Mouse (Mus musculus) heart, embryonic 15.5 days (tissue): ENCODE data around the gene Fry. TPM values are rescaled to one million over a fixed set of nuclear protein-coding genes. Genes with fewer than 3 reads are reported as not detected.

Experiments used
- ATAC-seq: fragments of 200-750 bp; cut with Nextera tagmentation; replicated peaks from 2 replicates; pipeline ENCODE4 v1.8.0; 2017; ENCODE audit warnings: low read depth, moderate TSS enrichment; ENCODE audit not compliant: insufficient number of reproducible peaks, insufficient read depth, low FRiP score
- H3K27ac ChIP-seq: fragments of 300-500 bp; sonication (generic); 2 replicates; pipeline ENCODE4 v1.5.1; 2015; ENCODE audit warnings: mild to moderate bottlenecking, inconsistent platforms
- H3K27me3 ChIP-seq: fragments of 300-500 bp; sonication (generic); 2 replicates; pipeline ENCODE4 v1.6.1; 2015; ENCODE audit warnings: inconsistent platforms
- H3K36me3 ChIP-seq: fragments of 300-500 bp; sonication (generic); 2 replicates; pipeline ENCODE4 v1.6.1; 2015; ENCODE audit warnings: mild to moderate bottlenecking, inconsistent platforms
- H3K4me1 ChIP-seq: fragments of 300-500 bp; sonication (generic); replicated peaks from 2 replicates; pipeline ENCODE4 v1.6.1; 2015; ENCODE audit warnings: inconsistent platforms
- H3K4me2 ChIP-seq: fragments of 300-500 bp; sonication (generic); 2 replicates; pipeline ENCODE4 v1.6.1; 2015; ENCODE audit warnings: inconsistent platforms, mild to moderate bottlenecking, moderate library complexity
- H3K4me3 ChIP-seq: fragments of 300-500 bp; sonication (generic); 2 replicates; pipeline ENCODE4 v1.5.1; 2015; ENCODE audit warnings: mild to moderate bottlenecking, inconsistent platforms
- H3K9ac ChIP-seq: fragments of 300-500 bp; sonication (generic); 2 replicates; pipeline ENCODE4 v1.6.1; 2015; ENCODE audit warnings: mild to moderate bottlenecking, inconsistent platforms
- H3K9me3 ChIP-seq: fragments of 300-500 bp; sonication (generic); replicated peaks from 2 replicates; pipeline ENCODE4 v1.6.1; 2016; ENCODE audit warnings: inconsistent platforms
- WGBS: fragments of 180-500 bp; shearing (Covaris S2); methylation state at CpG from one replicate; pipeline ENCODE4 v1.1.7; 2015; ENCODE audit warnings: mixed read lengths; 5-methylcytosine and 5-hydroxymethylcytosine counted together
- polyA plus RNA-seq: library from polyadenylated mRNA; unstranded; fragments of >200 nt; fragmentation: Nextera tagmentation; extraction: Ambion mirVana; gene quantifications from 2 replicates; pipeline ENCODE4 v1.2.1, GENCODE M21; 2015

The Fry gene
- polyA plus RNA-seq, 1 experiment from 2014 or later = 30.3 TPM

GRCm38 (mm10) chr5:150130144-150130543 is 11.7 kb downstream of the Fry start:
- no peak for ATAC-seq
- 82% methylated on average over 7 of the region's 7 CpGs for whole genome bisulfite sequencing
- Histone ChIP-seq H3K27ac (no peak overlapping the region), H3K4me2 (no peak overlapping the region), H3K4me1 (peaks cover 5% of the 10 kb centered on the region; the same call in 1 of the 2 replicates), H3K36me3 (no peaks in the 10 kb centered on the region), H3K9ac (no peak overlapping the region), H3K27me3 (no peaks in the 10 kb centered on the region), H3K9me3 (no peaks in the 10 kb centered on the region), H3K4me3 (no peak overlapping the region)

GRCm38 (mm10) chr5:150131166-150131565 is 12.7 kb downstream of the Fry start:
- WGBS = 45% methylated on average over 7 of the region's 7 CpGs
- ATAC-seq = no peak

GRCm38 (mm10) chr5:150134651-150135050 is 16.2 kb downstream of the Fry start:
- H3K36me3 ChIP-seq = no peaks in the 10 kb centered on the region
- H3K9me3 ChIP-seq = no peaks in the 10 kb centered on the region
- H3K4me1 ChIP-seq = peaks cover 5% of the 10 kb centered on the region; the same call in 1 of the 2 replicates
- H3K9ac ChIP-seq = no peak overlapping the region
- H3K4me3 ChIP-seq = no peak overlapping the region
- WGBS = 72% methylated on average over 3 of the region's 3 CpGs
- H3K27ac ChIP-seq = no peak overlapping the region
- H3K4me2 ChIP-seq = no peak overlapping the region
- no peaks in the 10 kb centered on the region for H3K27me3 ChIP-seq
- ATAC-seq = no peak

More at GRCm38 (mm10) chr5:150131166-150131565, 12.7 kb downstream of the Fry start:
- Histone ChIP-seq H3K9ac (no peak overlapping the region), H3K4me1 (peaks cover 5% of the 10 kb centered on the region; the same call in 1 of the 2 replicates), H3K4me3 (no peak overlapping the region), H3K4me2 (no peak overlapping the region), H3K36me3 (no peaks in the 10 kb centered on the region), H3K9me3 (no peaks in the 10 kb centered on the region), H3K27me3 (no peaks in the 10 kb centered on the region), H3K27ac (no peak overlapping the region)

GRCm38 (mm10) chr5:150135529-150135928 is 17.1 kb downstream of the Fry start:
- H3K36me3 ChIP-seq = no peaks in the 10 kb centered on the region
- H3K27me3 ChIP-seq = no peaks in the 10 kb centered on the region
- H3K9ac ChIP-seq = no peak overlapping the region
- H3K9me3 ChIP-seq = no peaks in the 10 kb centered on the region
- H3K4me2 ChIP-seq = no peak overlapping the region
- 75% methylated on average over 13 of the region's 13 CpGs for WGBS
- no peak overlapping the region for H3K4me3 ChIP-seq
- no peak overlapping the region for H3K27ac ChIP-seq
- ATAC-seq = no peak
- H3K4me1 ChIP-seq = peaks cover 5% of the 10 kb centered on the region; the same call in 1 of the 2 replicates

- 86% methylated on average over 9 of the region's 9 CpGs for WGBS
- no peak overlapping the region for H3K4me3 ChIP-seq
- no peak overlapping the region for H3K9ac ChIP-seq
- no peaks in the 10 kb centered on the region for H3K9me3 ChIP-seq
- no peak overlapping the region for H3K27ac ChIP-seq
- no peaks in the 10 kb centered on the region for H3K4me1 ChIP-seq
- no peak overlapping the region for H3K4me2 ChIP-seq
- ATAC-seq = no peak
- H3K27me3 ChIP-seq = no peaks in the 10 kb centered on the region
- no peaks in the 10 kb centered on the region for H3K36me3 ChIP-seq
Observed at GRCm38 (mm10) chr5:150137772-150138451, 19.5 kb downstream of the Fry start.

GRCm38 (mm10) chr5:150140513-150140912 is 22.1 kb downstream of the Fry start:
- no peak for ATAC-seq
- Histone ChIP-seq H3K4me2 (no peak overlapping the region), H3K27ac (no peak overlapping the region), H3K4me1 (peaks cover 11% of the 10 kb centered on the region), H3K27me3 (no peaks in the 10 kb centered on the region), H3K36me3 (no peaks in the 10 kb centered on the region), H3K4me3 (no peak overlapping the region), H3K9ac (no peak overlapping the region), H3K9me3 (no peaks in the 10 kb centered on the region)
- WGBS = 69% methylated on average over 2 of the region's 2 CpGs

GRCm38 (mm10) chr5:150145967-150146366 is 27.5 kb downstream of the Fry start:
- Histone ChIP-seq H3K27me3 (no peaks in the 10 kb centered on the region), H3K4me3 (no peak overlapping the region), H3K27ac (no peak overlapping the region), H3K4me1 (peaks cover 32% of the 10 kb centered on the region), H3K4me2 (no peak overlapping the region), H3K9ac (no peak overlapping the region), H3K36me3 (no peaks in the 10 kb centered on the region), H3K9me3 (no peaks in the 10 kb centered on the region)
- no peak for ATAC-seq
- WGBS = 80% methylated on average over 3 of the region's 3 CpGs

GRCm38 (mm10) chr5:150146612-150147011 is 28.2 kb downstream of the Fry start:
- Histone ChIP-seq H3K27ac (peak overlapping the region; percentile 25; the same call in 1 of the 2 replicates), H3K9me3 (no peaks in the 10 kb centered on the region), H3K4me3 (no peak overlapping the region), H3K4me1 (peaks cover 32% of the 10 kb centered on the region), H3K27me3 (no peaks in the 10 kb centered on the region), H3K4me2 (no peak overlapping the region), H3K9ac (no peak overlapping the region), H3K36me3 (no peaks in the 10 kb centered on the region)
- WGBS = 63% methylated on average over 4 of the region's 4 CpGs
- ATAC-seq = no peak

- no peak; the same call in 1 of the 2 replicates for ATAC-seq
- Histone ChIP-seq H3K4me3 (no peak overlapping the region), H3K4me1 (peaks cover 32% of the 10 kb centered on the region), H3K4me2 (peak overlapping the region; percentile 41), H3K27ac (peak overlapping the region; percentile 64), H3K9me3 (no peaks in the 10 kb centered on the region), H3K27me3 (no peaks in the 10 kb centered on the region), H3K9ac (no peak overlapping the region), H3K36me3 (no peaks in the 10 kb centered on the region)
- 29% methylated on average over 11 of the region's 11 CpGs for WGBS
Observed at GRCm38 (mm10) chr5:150149725-150150124, 31.3 kb downstream of the Fry start.

- no peak overlapping the region for H3K9ac ChIP-seq
- no peaks in the 10 kb centered on the region for H3K27me3 ChIP-seq
- H3K36me3 ChIP-seq = no peaks in the 10 kb centered on the region
- H3K4me3 ChIP-seq = no peak overlapping the region
- no peak overlapping the region for H3K27ac ChIP-seq
- H3K9me3 ChIP-seq = no peaks in the 10 kb centered on the region
- H3K4me1 ChIP-seq = peaks cover 36% of the 10 kb centered on the region
- ATAC-seq = no peak
- H3K4me2 ChIP-seq = no peak overlapping the region
- WGBS = 87% methylated on average over 4 of the region's 4 CpGs
Observed at GRCm38 (mm10) chr5:150150986-150151385, 32.5 kb downstream of the Fry start.

GRCm38 (mm10) chr5:150152071-150152879 is 33.8 kb downstream of the Fry start:
- no peak overlapping the region for H3K9ac ChIP-seq
- no peaks in the 10 kb centered on the region for H3K36me3 ChIP-seq
- WGBS = 58% methylated on average over 22 of the region's 22 CpGs
- H3K4me1 ChIP-seq = peaks cover 36% of the 10 kb centered on the region
- no peak overlapping the region for H3K4me2 ChIP-seq
- ATAC-seq = no peak
- no peak overlapping the region for H3K27ac ChIP-seq
- H3K9me3 ChIP-seq = no peaks in the 10 kb centered on the region
- H3K27me3 ChIP-seq = no peaks in the 10 kb centered on the region
- H3K4me3 ChIP-seq = no peak overlapping the region
